18 mouse cellular contexts compared by ENCODE assay signal in genomic region chr13:100511146-100511859, GRCm38 (mm10). TPM values are rescaled to one million over a fixed set of nuclear protein-coding genes. Genes with fewer than 3 reads are reported as not detected.
A peak's percentile ranks its signal among the peaks of the same experiment; 100 is the strongest.
DNase-seq lines count a peak whose midpoint lies in the region; ATAC-seq lines count a peak whose summit lies in the region.
"Had no signal": no experiment of that assay in that cellular context is flagged by ENCODE, and none has a peak within 500 bp of the region (broad histone marks: within the 10 kb centered on the region; RNA-seq: fewer than 3 reads in every experiment).

No protein-coding gene starts in this region.

- intact Hi-C loops in left cerebral cortex, postnatal 25 days (cut with DNase I) = no loop called here
- intact Hi-C loops in left cerebral cortex, postnatal 36 days (cut with DNase I) = no loop called here

- H3K36me3 ChIP-seq in liver, embryonic 11.5 days (ENCODE audit: control insufficient read depth, insufficient read depth, low read length) = no peaks in the 10 kb centered on the region
- no peaks in the 10 kb centered on the region for H3K36me3 ChIP-seq in lung, embryonic 15.5 days
- H3K36me3 ChIP-seq: heart, embryonic 13.5 days; limb, embryonic 12.5 days had no signal

- H3K9ac ChIP-seq in liver, embryonic 11.5 days (ENCODE audit: low read depth, low read length) = no peak overlapping the region
- no peak overlapping the region for H3K9ac ChIP-seq in lung, embryonic 15.5 days
- H3K9ac ChIP-seq: forebrain, embryonic 13.5 days; heart, embryonic 13.5 days; limb, embryonic 12.5 days had no signal

- DNase-seq in liver, embryonic 11.5 days (ENCODE audit: low spot score) = no peak
- DNase-seq in liver = no peak
- DNase-seq in left cerebral cortex, postnatal 25 days (ENCODE audit: low spot score in 2 of 2) = no peak
- no peak for DNase-seq in frontal cortex, postnatal 14 days (ENCODE audit: low spot score in 2 of 2)
- no peak for DNase-seq in urinary bladder, postnatal 4 days (ENCODE audit: low spot score in 2 of 2)
- DNase-seq in left cerebral cortex, postnatal 36 days (ENCODE audit: low spot score in 2 of 2) = no peak
- DNase-seq: kidney, postnatal 25 days; spleen, adult 18-20 months had no signal

- peaks cover 6% of the 10 kb centered on the region; the same call in 1 of the 2 replicates for H3K4me1 ChIP-seq in liver, embryonic 11.5 days (replicated peaks; ENCODE audit: control insufficient read depth, insufficient read depth, low read length)
- H3K4me1 ChIP-seq in lung, embryonic 15.5 days = peaks cover 6% of the 10 kb centered on the region; the same call in 1 of the 2 replicates
- H3K4me1 ChIP-seq: forebrain, embryonic 13.5 days had no signal

- ATAC-seq in liver, embryonic 11.5 days (replicated peaks; ENCODE audit: low FRiP score) = peak; percentile 35
- ATAC-seq in hematopoietic stem cell, adult 5-6 weeks (replicated peaks in 1 of 2; ENCODE audit: insufficient read depth in 1 of 2, low FRiP score in 2 of 2, low TSS enrichment in 1 of 2, low read depth in 1 of 2, poor library complexity in 2 of 2, severe bottlenecking in 2 of 2) = peak; percentile 45 to 59
- ATAC-seq in lung, embryonic 15.5 days (ENCODE audit: borderline replicate concordance, extremely low read depth, low FRiP score, low TSS enrichment) = no peak
- ATAC-seq: activated CD4-positive, CD25-positive, alpha-beta regulatory T cell, adult 4 months; forebrain, embryonic 13.5 days; intestine, embryonic 16.5 days had no signal

- H3K27ac ChIP-seq in liver, embryonic 11.5 days (ENCODE audit: low read depth, low read length) = peak overlapping the region; percentile 35; the same call in 1 of the 2 replicates
- peak overlapping the region; percentile 37 for H3K27ac ChIP-seq in lung, embryonic 15.5 days
- H3K27ac ChIP-seq: forebrain, embryonic 13.5 days; heart, embryonic 13.5 days; limb, embryonic 12.5 days had no signal

- peak overlapping the region; percentile 2; the same call in 1 of the 2 replicates for H3K4me2 ChIP-seq in liver, embryonic 11.5 days
- H3K4me2 ChIP-seq in lung, embryonic 15.5 days = no peak overlapping the region
- H3K4me2 ChIP-seq: forebrain, embryonic 13.5 days; heart, embryonic 13.5 days; limb, embryonic 12.5 days had no signal

- 67% methylated on average over 7 of the region's 7 CpGs for WGBS in liver, embryonic 11.5 days
- 49% methylated on average over 7 of the region's 7 CpGs for WGBS in lung, embryonic 15.5 days

- no peak overlapping the region for H3K4me3 ChIP-seq in liver, embryonic 11.5 days (ENCODE audit: low read depth, low read length)
- no peak overlapping the region for H3K4me3 ChIP-seq in lung, embryonic 15.5 days
- H3K4me3 ChIP-seq: forebrain, embryonic 13.5 days; heart, embryonic 13.5 days; limb, embryonic 12.5 days had no signal

- H3K27me3 ChIP-seq in liver, embryonic 11.5 days (replicated peaks; ENCODE audit: control insufficient read depth, insufficient read depth, low read length) = no peaks in the 10 kb centered on the region
- H3K27me3 ChIP-seq in lung, embryonic 15.5 days = no peaks in the 10 kb centered on the region
- H3K27me3 ChIP-seq: forebrain, embryonic 13.5 days; heart, embryonic 13.5 days; limb, embryonic 12.5 days had no signal

- H3K9me3 ChIP-seq in liver, embryonic 11.5 days (ENCODE audit: control insufficient read depth, low read length) = no peaks in the 10 kb centered on the region
- H3K9me3 ChIP-seq in lung, embryonic 15.5 days = no peaks in the 10 kb centered on the region
- H3K9me3 ChIP-seq: forebrain, embryonic 13.5 days; heart, embryonic 13.5 days; limb, embryonic 12.5 days had no signal

RNA-seq across cellular contexts. Expression of gene Gtf2h2, which starts 18.9 kb away (rescaled TPM):
- 83.2 and 86.6 TPM in 2 replicates for polyA plus RNA-seq in liver, embryonic 11.5 days (2014; fragmentation: Nextera tagmentation; extraction: Ambion mirVana)
- 53.4 and 84.6 TPM in 2 replicates for total RNA-seq in hematopoietic stem cell, adult 5-6 weeks (2017)
- polyA plus RNA-seq in lung, embryonic 15.5 days (2015; fragmentation: Nextera tagmentation; extraction: Ambion mirVana) = 65.2 and 65.4 TPM in 2 replicates
- total RNA-seq in left cerebral cortex, postnatal 25 days (2021) = 10 to 100 TPM; 28.6 to 34.8 TPM
- total RNA-seq in left cerebral cortex, postnatal 36 days (2021) = 10 to 100 TPM; 34.0 to 43.0 TPM

RNA-seq across cellular contexts. Expression of gene Ocln, which starts 41.2 kb away (rescaled TPM):
- polyA plus RNA-seq in liver, embryonic 11.5 days (2014; fragmentation: Nextera tagmentation; extraction: Ambion mirVana) = 8.5 and 9.4 TPM in 2 replicates
- total RNA-seq in hematopoietic stem cell, adult 5-6 weeks (2017) = 0.50 and 1.2 TPM in 2 replicates
- 32.6 and 34.1 TPM in 2 replicates for polyA plus RNA-seq in lung, embryonic 15.5 days (2015; fragmentation: Nextera tagmentation; extraction: Ambion mirVana)
- 10 to 100 TPM in 1 of 2 experiments, 1 to 10 TPM in 1; 9.2 to 10.6 TPM for total RNA-seq in left cerebral cortex, postnatal 25 days (2021)
- total RNA-seq in left cerebral cortex, postnatal 36 days (2021) = 1 to 10 TPM; 8.2 to 8.5 TPM
- total RNA-seq: monocyte, adult 5-6 weeks had no signal

RNA-seq across cellular contexts. Expression of gene Naip1, which starts 58.6 kb away (rescaled TPM):
- polyA plus RNA-seq in liver, embryonic 11.5 days (2014; fragmentation: Nextera tagmentation; extraction: Ambion mirVana) = not detected in 2 replicates
- total RNA-seq in hematopoietic stem cell, adult 5-6 weeks (2017) = not detected in 2 replicates
- 0.05 TPM in 1 of 2 replicates, not detected in the other for polyA plus RNA-seq in lung, embryonic 15.5 days (2015; fragmentation: Nextera tagmentation; extraction: Ambion mirVana)
- total RNA-seq in left cerebral cortex, postnatal 25 days (2021) = under 1 TPM; 0.16 TPM
- total RNA-seq in left cerebral cortex, postnatal 36 days (2021) = under 1 TPM; 0.07 to 0.20 TPM
- total RNA-seq: gastrocnemius, adult 8-10 months had no signal
- polyA plus RNA-seq: activated CD4-positive, CD25-positive, alpha-beta regulatory T cell, adult 4 months; forebrain, embryonic 13.5 days; heart, embryonic 13.5 days; hindbrain, embryonic 11.5 days; limb, embryonic 12.5 days had no signal
